Mouse (Mus musculus): ENCODE measurements around the gene Pbx1.

The Pbx1 gene

GRCm38 (mm10) chr1:168341368-168341767 is 90.7 kb downstream of the Pbx1 start:
- DNase-seq = no peak

GRCm38 (mm10) chr1:168336238-168336818 is 95.7 kb downstream of the Pbx1 start:
- DNase-seq = no peak

GRCm38 (mm10) chr1:168334831-168335574 is 97.1 kb downstream of the Pbx1 start:
- no peak for DNase-seq

- DNase-seq = no peak
Measured at GRCm38 (mm10) chr1:168332056-168332455, 100.0 kb downstream of the Pbx1 start.

GRCm38 (mm10) chr1:168328236-168328605 is 103.8 kb downstream of the Pbx1 start:
- no peak for DNase-seq

- DNase-seq = no peak
Measured at GRCm38 (mm10) chr1:168327405-168328235, 104.5 kb downstream of the Pbx1 start.

GRCm38 (mm10) chr1:168325786-168326185 is 106.3 kb downstream of the Pbx1 start:
- DNase-seq = no peak

- DNase-seq = no peak
Measured at GRCm38 (mm10) chr1:168324306-168325085, 107.6 kb downstream of the Pbx1 start.

GRCm38 (mm10) chr1:168323436-168324108 is 108.5 kb downstream of the Pbx1 start:
- DNase-seq = no peak

- peak; percentile 42 to 51 for DNase-seq
Measured at GRCm38 (mm10) chr1:168322892-168323291, 109.2 kb downstream of the Pbx1 start.

- DNase-seq = no peak
Measured at GRCm38 (mm10) chr1:168319695-168320094, 112.4 kb downstream of the Pbx1 start.

GRCm38 (mm10) chr1:168318899-168319469 is 113.1 kb downstream of the Pbx1 start:
- DNase-seq = no peak

- no peak for DNase-seq
Measured at GRCm38 (mm10) chr1:168313772-168314171, 118.3 kb downstream of the Pbx1 start.

- DNase-seq = no peak
Measured at GRCm38 (mm10) chr1:168312710-168313447, 119.2 kb downstream of the Pbx1 start.

GRCm38 (mm10) chr1:168309101-168309521 is 123.0 kb downstream of the Pbx1 start:
- DNase-seq = no peak

- DNase-seq = no peak
Measured at GRCm38 (mm10) chr1:168307275-168308182, 124.5 kb downstream of the Pbx1 start.

- DNase-seq = no peak
Measured at GRCm38 (mm10) chr1:168300505-168300904, 131.6 kb downstream of the Pbx1 start.

GRCm38 (mm10) chr1:168299928-168300365 is 132.1 kb downstream of the Pbx1 start:
- no peak for DNase-seq

- DNase-seq = no peak
Measured at GRCm38 (mm10) chr1:168299181-168299580, 132.9 kb downstream of the Pbx1 start.

- DNase-seq = no peak
Measured at GRCm38 (mm10) chr1:168296290-168296689, 135.8 kb downstream of the Pbx1 start.

Data from kidney, postnatal 4 days (tissue).